Mouse (Mus musculus) kidney, adult 2 months (tissue): ENCODE measurements at regions not wholly inside any gene's neighbourhood (a gene's known extent, or its start where the extent isn't known, plus 50 kb on each side); places are given as distances from the start of the nearest gene placed in this dataset.

Experiments
- CTCF ChIP-seq: fragments of 200-500 bp; conservative IDR thresholded peaks from 2 replicates; pipeline ENCODE4 v1.5.1; 2011; ENCODE audit warnings: low read depth, mild to moderate bottlenecking, control low read depth, low read length, moderate library complexity, mixed read lengths; ENCODE audit not compliant: insufficient read depth, insufficient read length
- POLR2A ChIP-seq: fragments of 200-500 bp; IDR thresholded peaks from one replicate; pipeline ENCODE4 v1.6.1; 2011; ENCODE audit warnings: low read depth, low read length, control low read depth

GRCm38 (mm10) chr8:116790294-116790693 is 57.5 kb upstream of the Cdyl2 start:
- no peak for TF ChIP-seq CTCF
- no peak for TF ChIP-seq POLR2A
